Mouse (Mus musculus) C2C12 (cell line): ENCODE results near the gene Arhgap17.

Experiments
- CTCF ChIP-seq: IDR thresholded peaks from one replicate; pipeline ENCODE4 v1.5.1; 2011; ENCODE audit not compliant: control insufficient read depth, insufficient read depth, insufficient read length
- USF1 ChIP-seq: IDR thresholded peaks from one replicate; pipeline ENCODE4 v1.6.1; 2011; ENCODE audit warnings: low read depth, mild to moderate bottlenecking, control low read depth, moderate library complexity

GRCm38 (mm10) chr7:123323388-123323787 is 46.3 kb downstream of the Arhgap17 start:
- TF ChIP-seq USF1, result no peak
- TF ChIP-seq CTCF, result no peak
